Mouse (Mus musculus): Measurements from ENCODE around the gene Immp2l. TPM values are rescaled to one million over a fixed set of nuclear protein-coding genes. Genes with fewer than 3 reads are reported as not detected.

The Immp2l gene
- total and polyA plus RNA-seq, 3 experiments = 20.1 to 30.3 (median 23.1) TPM

GRCm38 (mm10) chr12:41727764-41728338 lies 704.0 kb downstream of the Immp2l start:
- no peak overlapping the region for H3K4me3 ChIP-seq
- H3K79me2 ChIP-seq (replicated peaks; ENCODE audit: control insufficient read depth, insufficient read depth, low read length) = no peaks in the 10 kb centered on the region
- H3K9ac ChIP-seq (ENCODE audit: low read depth, low read length) = no peak overlapping the region
- H3K27me3 ChIP-seq (ENCODE audit: control insufficient read depth, insufficient read depth, low read length) = no peaks in the 10 kb centered on the region
- intact Hi-C loops (cut with DNase I) = no loop called here
- TF ChIP-seq CTCF (IDR thresholded peaks at IDR 0.05) = no peak
- no peak for TF ChIP-seq EP300 (IDR thresholded peaks at IDR 0.05; ENCODE audit: insufficient read depth, low read depth, low read length)
- TF ChIP-seq POLR2A (IDR thresholded peaks at IDR 0.05; ENCODE audit: insufficient read depth, low read depth, low read length) = no peak
- no peaks in the 10 kb centered on the region for H3K4me1 ChIP-seq (ENCODE audit: control insufficient read depth, insufficient read depth, low read length)
- WGBS = 84% methylated on average over 1 of the region's 1 CpGs
- no peak overlapping the region for H3K27ac ChIP-seq
- H3K36me3 ChIP-seq (ENCODE audit: control insufficient read depth, insufficient read depth, low read length) = no peaks in the 10 kb centered on the region
- DNase-seq = no peak

- Histone ChIP-seq H3K9ac (ENCODE audit: low read depth, low read length) (no peak overlapping the region), H3K27ac (no peak overlapping the region), H3K4me1 (ENCODE audit: control insufficient read depth, insufficient read depth, low read length) (no peaks in the 10 kb centered on the region), H3K27me3 (ENCODE audit: control insufficient read depth, insufficient read depth, low read length) (no peaks in the 10 kb centered on the region), H3K36me3 (ENCODE audit: control insufficient read depth, insufficient read depth, low read length) (no peaks in the 10 kb centered on the region), H3K4me3 (no peak overlapping the region), H3K79me2 (replicated peaks; ENCODE audit: control insufficient read depth, insufficient read depth, low read length) (no peaks in the 10 kb centered on the region)
- TF ChIP-seq EP300 (IDR thresholded peaks at IDR 0.05; ENCODE audit: insufficient read depth, low read depth, low read length) = no peak
- no peak for TF ChIP-seq POLR2A (IDR thresholded peaks at IDR 0.05; ENCODE audit: insufficient read depth, low read depth, low read length)
- TF ChIP-seq CTCF (IDR thresholded peaks at IDR 0.05) = no peak
- 51% methylated on average over 1 of the region's 1 CpGs for WGBS
- no peak for DNase-seq
- intact Hi-C loops (cut with DNase I) = no loop called here
Observed at GRCm38 (mm10) chr12:41728467-41728866, 704.6 kb downstream of the Immp2l start.

- Histone ChIP-seq H3K27me3 (ENCODE audit: control insufficient read depth, insufficient read depth, low read length) (no peaks in the 10 kb centered on the region), H3K9ac (ENCODE audit: low read depth, low read length) (no peak overlapping the region), H3K27ac (no peak overlapping the region), H3K79me2 (replicated peaks; ENCODE audit: control insufficient read depth, insufficient read depth, low read length) (no peaks in the 10 kb centered on the region), H3K4me3 (no peak overlapping the region), H3K4me1 (ENCODE audit: control insufficient read depth, insufficient read depth, low read length) (no peaks in the 10 kb centered on the region), H3K36me3 (ENCODE audit: control insufficient read depth, insufficient read depth, low read length) (no peaks in the 10 kb centered on the region)
- WGBS = 15% methylated on average over 1 of the region's 1 CpGs
- TF ChIP-seq EP300 (IDR thresholded peaks at IDR 0.05; ENCODE audit: insufficient read depth, low read depth, low read length) (no peak), CTCF (IDR thresholded peaks at IDR 0.05) (no peak), POLR2A (IDR thresholded peaks at IDR 0.05; ENCODE audit: insufficient read depth, low read depth, low read length) (no peak)
- intact Hi-C loops (cut with DNase I) = no loop called here
- DNase-seq = no peak
Observed at GRCm38 (mm10) chr12:41729780-41730179, 705.9 kb downstream of the Immp2l start.

- TF ChIP-seq CTCF (IDR thresholded peaks at IDR 0.05) = no peak
- no peak for DNase-seq
- intact Hi-C loops (cut with DNase I) = no loop called here
- H3K36me3 ChIP-seq (ENCODE audit: control insufficient read depth, insufficient read depth, low read length) = no peaks in the 10 kb centered on the region
- H3K27ac ChIP-seq = no peak overlapping the region
- no peak overlapping the region for H3K4me3 ChIP-seq
- H3K4me1 ChIP-seq (ENCODE audit: control insufficient read depth, insufficient read depth, low read length) = no peaks in the 10 kb centered on the region
- no peaks in the 10 kb centered on the region for H3K27me3 ChIP-seq (ENCODE audit: control insufficient read depth, insufficient read depth, low read length)
- no peak overlapping the region for H3K9ac ChIP-seq (ENCODE audit: low read depth, low read length)
- no peaks in the 10 kb centered on the region for H3K79me2 ChIP-seq (replicated peaks; ENCODE audit: control insufficient read depth, insufficient read depth, low read length)
Observed at GRCm38 (mm10) chr12:41733168-41733567, 709.3 kb downstream of the Immp2l start.

- TF ChIP-seq EP300 (IDR thresholded peaks at IDR 0.05; ENCODE audit: insufficient read depth, low read depth, low read length) (no peak), CTCF (IDR thresholded peaks at IDR 0.05) (no peak), POLR2A (IDR thresholded peaks at IDR 0.05; ENCODE audit: insufficient read depth, low read depth, low read length) (no peak)
- no peak for DNase-seq
- Histone ChIP-seq H3K4me3 (no peak overlapping the region), H3K27me3 (ENCODE audit: control insufficient read depth, insufficient read depth, low read length) (no peaks in the 10 kb centered on the region), H3K36me3 (ENCODE audit: control insufficient read depth, insufficient read depth, low read length) (no peaks in the 10 kb centered on the region), H3K79me2 (replicated peaks; ENCODE audit: control insufficient read depth, insufficient read depth, low read length) (no peaks in the 10 kb centered on the region), H3K4me1 (ENCODE audit: control insufficient read depth, insufficient read depth, low read length) (no peaks in the 10 kb centered on the region), H3K27ac (no peak overlapping the region), H3K9ac (ENCODE audit: low read depth, low read length) (no peak overlapping the region)
- WGBS = 63% methylated on average over 3 of the region's 3 CpGs
- intact Hi-C loops (cut with DNase I) = no loop called here
Observed at GRCm38 (mm10) chr12:41742887-41743286, 719.0 kb downstream of the Immp2l start.

- TF ChIP-seq POLR2A (IDR thresholded peaks at IDR 0.05; ENCODE audit: insufficient read depth, low read depth, low read length) = no peak
- no peak for TF ChIP-seq CTCF (IDR thresholded peaks at IDR 0.05)
- no peak for TF ChIP-seq EP300 (IDR thresholded peaks at IDR 0.05; ENCODE audit: insufficient read depth, low read depth, low read length)
- no peaks in the 10 kb centered on the region for H3K79me2 ChIP-seq (replicated peaks; ENCODE audit: control insufficient read depth, insufficient read depth, low read length)
- H3K4me3 ChIP-seq = no peak overlapping the region
- H3K4me1 ChIP-seq (ENCODE audit: control insufficient read depth, insufficient read depth, low read length) = no peaks in the 10 kb centered on the region
- no peaks in the 10 kb centered on the region for H3K36me3 ChIP-seq (ENCODE audit: control insufficient read depth, insufficient read depth, low read length)
- H3K9ac ChIP-seq (ENCODE audit: low read depth, low read length) = no peak overlapping the region
- intact Hi-C loops (cut with DNase I) = no loop called here
- H3K27me3 ChIP-seq (ENCODE audit: control insufficient read depth, insufficient read depth, low read length) = no peaks in the 10 kb centered on the region
- H3K27ac ChIP-seq = no peak overlapping the region
- no peak for DNase-seq
- WGBS = 39% methylated on average over 3 of the region's 3 CpGs
Observed at GRCm38 (mm10) chr12:41763396-41763795, 739.5 kb downstream of the Immp2l start.

Measured in heart, adult 2 months (tissue).